ENCODE assay signal across 16 mouse cellular contexts in the genomic region with DNA sequence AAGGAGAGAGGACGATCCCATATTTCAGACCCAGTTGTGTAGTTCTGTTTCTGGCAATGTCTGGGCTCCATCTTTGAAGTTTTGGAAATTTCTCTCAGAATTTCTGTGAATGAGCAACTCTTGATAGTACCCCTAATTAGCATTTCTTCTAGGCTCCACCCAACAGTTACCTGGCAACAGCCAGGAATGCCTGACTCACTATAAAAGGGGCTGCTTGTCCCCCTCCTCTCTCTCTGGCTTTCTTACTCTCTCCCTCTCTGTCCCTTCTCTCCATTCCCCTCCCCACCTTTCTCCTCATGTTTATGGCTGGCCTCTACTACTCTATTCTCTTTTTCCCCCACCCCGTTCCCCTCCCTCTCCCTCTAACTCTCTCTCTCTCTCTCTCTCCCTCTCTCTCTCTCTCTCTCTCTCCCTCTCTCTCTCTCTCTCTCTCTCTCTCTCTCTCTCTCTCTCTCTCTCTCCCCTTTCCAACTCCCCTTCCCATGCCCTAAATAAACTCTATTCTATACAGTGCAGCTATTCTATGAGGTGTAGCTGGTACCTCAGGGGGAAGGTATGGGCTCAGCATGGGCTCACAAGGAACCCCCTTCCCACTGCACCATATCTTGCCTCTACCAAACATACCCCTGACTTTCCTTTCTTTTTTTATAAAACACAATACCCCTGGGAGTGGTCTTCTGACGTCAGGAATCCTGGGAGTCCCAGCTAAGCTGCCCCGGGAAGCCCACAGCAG.
DNase-seq lines count a peak whose midpoint lies in the region; ATAC-seq lines count a peak whose summit lies in the region.
"Had no signal": no experiment of that assay in that cellular context is flagged by ENCODE, and none has a peak within 500 bp of the region (broad histone marks: within the 10 kb centered on the region; RNA-seq: fewer than 3 reads in every experiment).

No protein-coding gene starts in this region.

- intact Hi-C loops in left cerebral cortex, postnatal 4 days (cut with DNase I): no loop called here

- no peak overlapping the region for H3K4me2 ChIP-seq in neural tube, embryonic 12.5 days (replicated peaks)
- 0 out of 2 replicates have a peak overlapping the region, but pooled peaks have one; percentile 4 for H3K4me2 ChIP-seq in embryonic facial prominence, embryonic 15.5 days (replicated peaks)
- H3K4me2 ChIP-seq in hindbrain, embryonic 15.5 days: no peak overlapping the region
- H3K4me2 ChIP-seq: stomach, embryonic 15.5 days had no signal

- no peaks in the 10 kb centered on the region for H3K36me3 ChIP-seq in neural tube, embryonic 12.5 days
- no peaks in the 10 kb centered on the region for H3K36me3 ChIP-seq in embryonic facial prominence, embryonic 15.5 days
- H3K36me3 ChIP-seq in hindbrain, embryonic 15.5 days: no peaks in the 10 kb centered on the region
- H3K36me3 ChIP-seq in heart, embryonic 10.5 days: no peaks in the 10 kb centered on the region
- H3K36me3 ChIP-seq: stomach, embryonic 15.5 days had no signal

- no peak overlapping the region for H3K9ac ChIP-seq in neural tube, embryonic 12.5 days
- H3K9ac ChIP-seq in embryonic facial prominence, embryonic 15.5 days: no peak overlapping the region
- no peak overlapping the region for H3K9ac ChIP-seq in hindbrain, embryonic 15.5 days
- H3K9ac ChIP-seq: stomach, embryonic 15.5 days had no signal

- DNase-seq in neural tube, embryonic 10.5 days (ENCODE audit: extremely low spot score, low spot score): no peak
- no peak for DNase-seq in left cerebral cortex, postnatal 4 days
- DNase-seq in heart, embryonic 10.5 days (ENCODE audit: low spot score): no peak
- no peak for DNase-seq in adrenal gland, adult (ENCODE audit: inconsistent age in 2 of 2, low spot score in 1 of 2)
- DNase-seq: adrenal gland, adult 2 months; cerebellum, postnatal 10 days; heart, adult 2 months; layer of hippocampus, postnatal 36 days; lung, adult 18-20 months; thymus, postnatal 14 days had no signal

- 10% methylated on average over 4 of the region's 4 CpGs for WGBS in neural tube, embryonic 12.5 days
- WGBS in embryonic facial prominence, embryonic 15.5 days: 20% methylated on average over 4 of the region's 4 CpGs
- 13% methylated on average over 4 of the region's 4 CpGs for WGBS in hindbrain, embryonic 15.5 days
- 40% methylated on average over 4 of the region's 4 CpGs for WGBS in heart, embryonic 10.5 days

- no peak overlapping the region for H3K4me3 ChIP-seq in neural tube, embryonic 12.5 days
- no peak overlapping the region for H3K4me3 ChIP-seq in embryonic facial prominence, embryonic 15.5 days (replicated peaks)
- H3K4me3 ChIP-seq in hindbrain, embryonic 15.5 days: no peak overlapping the region
- H3K4me3 ChIP-seq in heart, embryonic 10.5 days: no peak overlapping the region
- H3K4me3 ChIP-seq: heart, adult 2 months; stomach, embryonic 15.5 days had no signal

- no peak overlapping the region for H3K27ac ChIP-seq in neural tube, embryonic 12.5 days
- H3K27ac ChIP-seq in embryonic facial prominence, embryonic 15.5 days (replicated peaks): peak overlapping the region; percentile 36; the same call in 1 of the 2 replicates
- no peak overlapping the region for H3K27ac ChIP-seq in hindbrain, embryonic 15.5 days (replicated peaks)
- H3K27ac ChIP-seq in heart, embryonic 10.5 days: no peak overlapping the region
- H3K27ac ChIP-seq: heart, adult 2 months; stomach, embryonic 15.5 days had no signal

- H3K27me3 ChIP-seq in neural tube, embryonic 12.5 days (replicated peaks): 0 out of 2 replicates have a peak, but pooled peaks cover 1% of the 10 kb centered on the region
- no peaks in the 10 kb centered on the region for H3K27me3 ChIP-seq in embryonic facial prominence, embryonic 15.5 days
- H3K27me3 ChIP-seq in hindbrain, embryonic 15.5 days: peaks cover 2% of the 10 kb centered on the region; the same call in 1 of the 2 replicates
- H3K27me3 ChIP-seq in heart, embryonic 10.5 days (ENCODE audit: insufficient read depth, poor library complexity, severe bottlenecking): peaks cover 46% of the 10 kb centered on the region
- H3K27me3 ChIP-seq: stomach, embryonic 15.5 days had no signal

- peaks cover 24% of the 10 kb centered on the region for H3K4me1 ChIP-seq in neural tube, embryonic 12.5 days
- H3K4me1 ChIP-seq in embryonic facial prominence, embryonic 15.5 days: peaks cover 35% of the 10 kb centered on the region
- H3K4me1 ChIP-seq in hindbrain, embryonic 15.5 days (replicated peaks): 0 out of 2 replicates have a peak, but pooled peaks cover 9% of the 10 kb centered on the region
- H3K4me1 ChIP-seq in heart, embryonic 10.5 days: no peaks in the 10 kb centered on the region

- H3K9me3 ChIP-seq in neural tube, embryonic 12.5 days: no peaks in the 10 kb centered on the region
- H3K9me3 ChIP-seq in embryonic facial prominence, embryonic 15.5 days (replicated peaks): no peaks in the 10 kb centered on the region
- no peaks in the 10 kb centered on the region for H3K9me3 ChIP-seq in hindbrain, embryonic 15.5 days
- no peaks in the 10 kb centered on the region for H3K9me3 ChIP-seq in heart, embryonic 10.5 days
- H3K9me3 ChIP-seq: stomach, embryonic 15.5 days had no signal

- ATAC-seq in neural tube, embryonic 12.5 days (ENCODE audit: low FRiP score, low read depth): peak; percentile 41
- no peak for ATAC-seq in embryonic facial prominence, embryonic 15.5 days (ENCODE audit: insufficient number of reproducible peaks, low FRiP score, low TSS enrichment, low read depth)
- 0 out of 2 replicates have a peak, but pooled peaks have one; percentile 38 for ATAC-seq in hindbrain, embryonic 15.5 days (ENCODE audit: low FRiP score, low read depth)
- ATAC-seq: CD4-positive, CD25-positive, alpha-beta regulatory T cell, adult 4 months; intestine, postnatal 0 days had no signal
